Mouse (Mus musculus): Measurements from ENCODE around the gene Klhl42. TPM values are rescaled to one million over a fixed set of nuclear protein-coding genes. Genes with fewer than 3 reads are reported as not detected.

The Klhl42 gene
- polyA plus RNA-seq, 2 experiments = 1.9 to 2.0 TPM

- H3K9me3 ChIP-seq (ENCODE audit: control insufficient read depth, low read length) = no peaks in the 10 kb centered on the region
- ATAC-seq (ENCODE audit: insufficient read depth) (no peak), DNase-seq (ENCODE audit: low read depth in 3 of 3, low spot score in 3 of 3) (no peak)
- H3K36me3 ChIP-seq (replicated peaks; ENCODE audit: control insufficient read depth, insufficient read depth, low read depth) = peaks cover 5% of the 10 kb centered on the region; the same call in 1 of the 2 replicates
- H3K9ac ChIP-seq (replicated peaks) = no peak overlapping the region
- H3K27ac ChIP-seq = no peak overlapping the region
- 69% methylated on average over 5 of the region's 5 CpGs for WGBS (ENCODE audit: insufficient replicate concordance)
- TF ChIP-seq EP300 (IDR thresholded peaks at IDR 0.05; ENCODE audit: low read depth) (no peak), CTCF (IDR thresholded peaks at IDR 0.05; ENCODE audit: low read depth) (no peak)
- no peak overlapping the region for H3K4me2 ChIP-seq (ENCODE audit: low read depth)
- H3K27me3 ChIP-seq (ENCODE audit: control insufficient read depth, insufficient read depth, low read length) = no peaks in the 10 kb centered on the region
- no peaks in the 10 kb centered on the region for H3K4me1 ChIP-seq (replicated peaks; ENCODE audit: control insufficient read depth in 2 of 2, insufficient read depth in 2 of 2, low read length in 1 of 2)
- H3K4me3 ChIP-seq (ENCODE audit: insufficient read depth in 1 of 2, low read depth in 2 of 2, low read length in 2 of 2) = no peak overlapping the region
These were observed 15.3 kb upstream of the Klhl42 start for GRCm38 (mm10) chr6:147075808-147076387.

GRCm38 (mm10) chr6:147076878-147077277 is 14.3 kb upstream of the Klhl42 start:
- WGBS (ENCODE audit: insufficient replicate concordance) = 80% methylated on average over 8 of the region's 8 CpGs
- Histone ChIP-seq H3K27me3 (ENCODE audit: control insufficient read depth, insufficient read depth, low read length) (no peaks in the 10 kb centered on the region), H3K4me3 (ENCODE audit: insufficient read depth in 1 of 2, low read depth in 2 of 2, low read length in 2 of 2) (no peak overlapping the region), H3K9me3 (ENCODE audit: control insufficient read depth, low read length) (no peaks in the 10 kb centered on the region), H3K9ac (replicated peaks) (no peak overlapping the region), H3K27ac (no peak overlapping the region), H3K4me2 (ENCODE audit: low read depth) (no peak overlapping the region), H3K4me1 (replicated peaks; ENCODE audit: control insufficient read depth in 2 of 2, insufficient read depth in 2 of 2, low read length in 1 of 2) (no peaks in the 10 kb centered on the region), H3K36me3 (replicated peaks; ENCODE audit: control insufficient read depth, insufficient read depth, low read depth) (no peaks in the 10 kb centered on the region)
- ATAC-seq (ENCODE audit: insufficient read depth) (no peak), DNase-seq (ENCODE audit: low read depth in 3 of 3, low spot score in 3 of 3) (no peak)
- TF ChIP-seq CTCF (IDR thresholded peaks at IDR 0.05; ENCODE audit: low read depth) = no peak
- no peak for TF ChIP-seq EP300 (IDR thresholded peaks at IDR 0.05; ENCODE audit: low read depth)

- no peak overlapping the region for H3K27ac ChIP-seq
- no peaks in the 10 kb centered on the region for H3K9me3 ChIP-seq (ENCODE audit: control insufficient read depth, low read length)
- H3K4me3 ChIP-seq (ENCODE audit: insufficient read depth in 1 of 2, low read depth in 2 of 2, low read length in 2 of 2) = no peak overlapping the region
- no peaks in the 10 kb centered on the region for H3K36me3 ChIP-seq (replicated peaks; ENCODE audit: control insufficient read depth, insufficient read depth, low read depth)
- H3K27me3 ChIP-seq (ENCODE audit: control insufficient read depth, insufficient read depth, low read length) = no peaks in the 10 kb centered on the region
- WGBS (ENCODE audit: insufficient replicate concordance) = 70% methylated on average over 10 of the region's 10 CpGs
- DNase-seq (ENCODE audit: low read depth in 3 of 3, low spot score in 3 of 3) (no peak), ATAC-seq (ENCODE audit: insufficient read depth) (no peak)
- no peak overlapping the region for H3K4me2 ChIP-seq (ENCODE audit: low read depth)
- H3K9ac ChIP-seq (replicated peaks) = no peak overlapping the region
- TF ChIP-seq EP300 (IDR thresholded peaks at IDR 0.05; ENCODE audit: low read depth) = no peak
- TF ChIP-seq CTCF (IDR thresholded peaks at IDR 0.05; ENCODE audit: low read depth) = no peak
- H3K4me1 ChIP-seq (replicated peaks; ENCODE audit: control insufficient read depth in 2 of 2, insufficient read depth in 2 of 2, low read length in 1 of 2) = no peaks in the 10 kb centered on the region
These were observed 11.3 kb upstream of the Klhl42 start for GRCm38 (mm10) chr6:147079919-147080318.

GRCm38 (mm10) chr6:147085398-147086040 is 5.7 kb upstream of the Klhl42 start:
- Histone ChIP-seq H3K27ac (no peak overlapping the region), H3K4me3 (ENCODE audit: insufficient read depth in 1 of 2, low read depth in 2 of 2, low read length in 2 of 2) (no peak overlapping the region), H3K36me3 (replicated peaks; ENCODE audit: control insufficient read depth, insufficient read depth, low read depth) (no peaks in the 10 kb centered on the region), H3K4me1 (replicated peaks; ENCODE audit: control insufficient read depth in 2 of 2, insufficient read depth in 2 of 2, low read length in 1 of 2) (peaks cover 0 to 2% of the 10 kb centered on the region in 2 experiments; a peak in 2 of 4 replicates), H3K9ac (replicated peaks) (no peak overlapping the region), H3K9me3 (ENCODE audit: control insufficient read depth, low read length) (no peaks in the 10 kb centered on the region), H3K27me3 (ENCODE audit: control insufficient read depth, insufficient read depth, low read length) (peaks cover 5% of the 10 kb centered on the region; the same call in 1 of the 2 replicates), H3K4me2 (ENCODE audit: low read depth) (no peak overlapping the region)
- TF ChIP-seq EP300 (IDR thresholded peaks at IDR 0.05; ENCODE audit: low read depth) (no peak), CTCF (IDR thresholded peaks at IDR 0.05; ENCODE audit: low read depth) (no peak)
- DNase-seq (ENCODE audit: low read depth in 3 of 3, low spot score in 3 of 3) = no peak
- no peak for ATAC-seq (ENCODE audit: insufficient read depth)
- WGBS (ENCODE audit: insufficient replicate concordance) = 36% methylated on average over 7 of the region's 7 CpGs

- no peaks in the 10 kb centered on the region for H3K9me3 ChIP-seq (ENCODE audit: control insufficient read depth, low read length)
- H3K4me3 ChIP-seq (ENCODE audit: insufficient read depth in 1 of 2, low read depth in 2 of 2, low read length in 2 of 2) = no peak within 1 kb of the TSS
- no peak within 1 kb of the TSS for H3K9ac ChIP-seq (replicated peaks)
- no peak within 1 kb of the TSS for H3K27ac ChIP-seq
- H3K36me3 ChIP-seq (replicated peaks; ENCODE audit: control insufficient read depth, insufficient read depth, low read depth) = no peaks in the 10 kb centered on the region
- TF ChIP-seq CTCF (IDR thresholded peaks at IDR 0.05; ENCODE audit: low read depth) (no peak), EP300 (IDR thresholded peaks at IDR 0.05; ENCODE audit: low read depth) (no peak)
- no peak within 1 kb of the TSS; the same call in 1 of the 2 replicates for H3K4me2 ChIP-seq (ENCODE audit: low read depth)
- 15% methylated on average over 20 of the region's 20 CpGs for WGBS (ENCODE audit: insufficient replicate concordance)
- H3K27me3 ChIP-seq (ENCODE audit: control insufficient read depth, insufficient read depth, low read length) = peaks cover 5% of the 10 kb centered on the region; the same call in 1 of the 2 replicates
- no peak for DNase-seq (ENCODE audit: low read depth in 3 of 3, low spot score in 3 of 3)
- H3K4me1 ChIP-seq (replicated peaks; ENCODE audit: control insufficient read depth in 2 of 2, insufficient read depth in 2 of 2, low read length in 1 of 2) = peaks cover 0 to 5% of the 10 kb centered on the region in 2 experiments; a peak in 2 of 4 replicates
- no peak for ATAC-seq (ENCODE audit: insufficient read depth)
These were observed 4.5 kb upstream of the Klhl42 start, which contains the start of gene Mansc4 for GRCm38 (mm10) chr6:147086594-147087225. TSS of gene Mansc4 (minus strand) at chr6:147087032.
